Mouse (Mus musculus): Measurements from ENCODE around the gene Gm13871.

- TF ChIP-seq SMC3 (IDR thresholded peaks at IDR 0.05; ENCODE audit: low read depth, low read length) (no peak), USF1 (IDR thresholded peaks at IDR 0.05; ENCODE audit: low read depth, low read length) (no peak), ZNF384 (IDR thresholded peaks at IDR 0.05; ENCODE audit: low read depth, low read length) (no peak), POLR2A (IDR thresholded peaks at IDR 0.05; ENCODE audit: low read depth, low read length) (no peak), RCOR1 (conservative IDR thresholded peaks at IDR 0.05; ENCODE audit: low read depth, low read length) (no peak), EP300 (IDR thresholded peaks at IDR 0.05; ENCODE audit: low read length) (no peak), CTCF (conservative IDR thresholded peaks at IDR 0.05 in 1 of 2, IDR thresholded peaks at IDR 0.05 in 1 of 2; ENCODE audit: low read depth in 2 of 2, low read length in 2 of 2) (no peak), PAX5 (IDR thresholded peaks at IDR 0.05; ENCODE audit: low read length) (no peak), JUND (conservative IDR thresholded peaks at IDR 0.05; ENCODE audit: low read depth, low read length) (no peak), MEF2A (IDR thresholded peaks at IDR 0.05; ENCODE audit: borderline replicate concordance, low read depth, low read length) (no peak)
These were observed 44.7 kb upstream of the Gm13871 start, which contains the start of gene 2310002L09Rik for GRCm38 (mm10) chr4:73950375-73950896.
